Mouse (Mus musculus) layer of hippocampus, adult 11-12 months (tissue): Measurements from ENCODE around the gene Ndufc2.

Experiments
- DNase-seq: peaks from one replicate; pipeline ENCODE4 v3.0.0; 2022; ENCODE audit warnings: low spot score

Ndufc2 gene

GRCm38 (mm10) chr7:97399960-97400715 is at the start of gene Ndufc2:
Gene Ndufc2 (plus strand): TSS chr7:97400003.
- DNase-seq: peak; percentile 79

- DNase-seq: no peak
Observed at GRCm38 (mm10) chr7:97350891-97351290, 48.9 kb upstream of the Ndufc2 start.

GRCm38 (mm10) chr7:97351792-97352513 is 47.9 kb upstream of the Ndufc2 start:
- DNase-seq: no peak

- no peak for DNase-seq
Observed at GRCm38 (mm10) chr7:97353356-97353755, 46.4 kb upstream of the Ndufc2 start.

- DNase-seq: no peak
Observed at GRCm38 (mm10) chr7:97355068-97355841, 44.5 kb upstream of the Ndufc2 start.

GRCm38 (mm10) chr7:97356253-97356652 is 43.5 kb upstream of the Ndufc2 start:
- no peak for DNase-seq

- peak; percentile 58 for DNase-seq
Observed at GRCm38 (mm10) chr7:97356875-97357276, 42.9 kb upstream of the Ndufc2 start.

- no peak for DNase-seq
Observed at GRCm38 (mm10) chr7:97357840-97358239, 42.0 kb upstream of the Ndufc2 start.

- no peak for DNase-seq
Observed at GRCm38 (mm10) chr7:97358347-97358746, 41.5 kb upstream of the Ndufc2 start.

GRCm38 (mm10) chr7:97360166-97360565 is 39.6 kb upstream of the Ndufc2 start:
- DNase-seq: no peak

GRCm38 (mm10) chr7:97360955-97361354 is 38.8 kb upstream of the Ndufc2 start:
- DNase-seq: no peak

GRCm38 (mm10) chr7:97361467-97361866 is 38.3 kb upstream of the Ndufc2 start:
- no peak for DNase-seq

- DNase-seq: no peak
Observed at GRCm38 (mm10) chr7:97365887-97366286, 33.9 kb upstream of the Ndufc2 start.

GRCm38 (mm10) chr7:97375101-97375500 is 24.7 kb upstream of the Ndufc2 start:
- DNase-seq: no peak

- no peak for DNase-seq
Observed at GRCm38 (mm10) chr7:97375906-97376305, 23.9 kb upstream of the Ndufc2 start.

GRCm38 (mm10) chr7:97379304-97379703 is 20.5 kb upstream of the Ndufc2 start:
- no peak for DNase-seq

GRCm38 (mm10) chr7:97380500-97381123 is 19.2 kb upstream of the Ndufc2 start:
- no peak for DNase-seq

GRCm38 (mm10) chr7:97382661-97383060 is 17.1 kb upstream of the Ndufc2 start:
- DNase-seq: no peak

GRCm38 (mm10) chr7:97383496-97384132 is 16.2 kb upstream of the Ndufc2 start:
- no peak for DNase-seq

GRCm38 (mm10) chr7:97386106-97386805 is 13.5 kb upstream of the Ndufc2 start:
- DNase-seq: peak; percentile 25

- DNase-seq: peak; percentile 88
Observed at GRCm38 (mm10) chr7:97386806-97387370, 12.9 kb upstream of the Ndufc2 start.
